Mouse (Mus musculus) midbrain, embryonic 11.5 days (tissue): ENCODE data around the gene Gm20696. TPM values are rescaled to one million over a fixed set of nuclear protein-coding genes. Genes with fewer than 3 reads are reported as not detected.

Experiments used
- ATAC-seq: fragments of 200-750 bp; cut with Nextera tagmentation; 2 replicates; pipeline ENCODE4 v1.8.0; 2017; ENCODE audit warnings: moderate TSS enrichment, moderate library complexity; ENCODE audit not compliant: low FRiP score
- DNase-seq: peaks from one replicate; pipeline ENCODE4 v3.0.0; 2015; ENCODE audit warnings: low spot score; ENCODE audit errors: missing footprints
- H3K27ac ChIP-seq: fragments of 300-500 bp; sonication (generic); 2 replicates; pipeline ENCODE4 v1.5.1; 2014; ENCODE audit warnings: low read depth, low read length
- H3K27me3 ChIP-seq: fragments of 300-500 bp; sonication (generic); 2 replicates; pipeline ENCODE4 v1.6.1; 2014; ENCODE audit warnings: mild to moderate bottlenecking, low read length, moderate library complexity, mixed read lengths; ENCODE audit not compliant: control insufficient read depth, insufficient read depth
- H3K36me3 ChIP-seq: fragments of 300-500 bp; sonication (generic); 2 replicates; pipeline ENCODE4 v1.6.1; 2014; ENCODE audit warnings: mild to moderate bottlenecking, low read length, moderate library complexity, mixed read lengths; ENCODE audit not compliant: control insufficient read depth, insufficient read depth
- H3K4me1 ChIP-seq: fragments of 300-500 bp; sonication (generic); 2 replicates; pipeline ENCODE4 v1.6.1; 2014; ENCODE audit warnings: low read length; ENCODE audit not compliant: control insufficient read depth, insufficient read depth
- H3K4me2 ChIP-seq: fragments of 300-500 bp; sonication (generic); 2 replicates; pipeline ENCODE4 v1.6.1; 2014; ENCODE audit warnings: mild to moderate bottlenecking, moderate library complexity
- H3K4me3 ChIP-seq: fragments of 300-500 bp; sonication (generic); 2 replicates; pipeline ENCODE4 v1.5.1; 2014; ENCODE audit warnings: low read depth, low read length
- H3K9ac ChIP-seq: fragments of 300-500 bp; sonication (generic); 2 replicates; pipeline ENCODE4 v1.6.1; 2014; ENCODE audit warnings: low read length
- H3K9me3 ChIP-seq: fragments of 300-500 bp; sonication (generic); 2 replicates; pipeline ENCODE4 v1.6.1; 2016; ENCODE audit warnings: low read length; ENCODE audit not compliant: control insufficient read depth
- WGBS: fragments of 180-500 bp; shearing (Covaris S2); extraction: QIAGEN DNeasy Blood & Tissue Kit; methylation state at CpG from one replicate; pipeline ENCODE4 v1.1.7; 2014; 5-methylcytosine and 5-hydroxymethylcytosine counted together
- polyA plus RNA-seq: library from polyadenylated mRNA; unstranded; fragments of >200 nt; fragmentation: Nextera tagmentation; extraction: Ambion mirVana; gene quantifications from 2 replicates; pipeline ENCODE4 v1.2.1, GENCODE M21; 2014

The Gm20696 gene
- polyA plus RNA-seq, 1 experiment from 2014 or later = 3.4 TPM

- H3K4me1 ChIP-seq = no peaks in the 10 kb centered on the region
- 93% methylated on average over 9 of the region's 9 CpGs for WGBS
- H3K9me3 ChIP-seq = no peaks in the 10 kb centered on the region
- H3K27ac ChIP-seq = no peak overlapping the region
- no peak overlapping the region for H3K9ac ChIP-seq
- no peak for ATAC-seq
- H3K4me3 ChIP-seq = no peak overlapping the region
- H3K36me3 ChIP-seq = peaks cover 3% of the 10 kb centered on the region
- no peak overlapping the region for H3K4me2 ChIP-seq
- DNase-seq = no peak
- H3K27me3 ChIP-seq = no peaks in the 10 kb centered on the region
Measured at GRCm38 (mm10) chr6:99433006-99433405, 233.6 kb downstream of the Gm20696 start.

- H3K27me3 ChIP-seq = no peaks in the 10 kb centered on the region
- ATAC-seq = no peak
- 75% methylated on average over 4 of the region's 4 CpGs for WGBS
Measured at GRCm38 (mm10) chr6:99431941-99432340, 234.7 kb downstream of the Gm20696 start.

GRCm38 (mm10) chr6:99430560-99430959 is 236.0 kb downstream of the Gm20696 start:
- Histone ChIP-seq H3K27ac (no peak overlapping the region), H3K4me2 (no peak overlapping the region), H3K4me3 (no peak overlapping the region), H3K27me3 (no peaks in the 10 kb centered on the region), H3K9me3 (no peaks in the 10 kb centered on the region), H3K4me1 (no peaks in the 10 kb centered on the region), H3K36me3 (peaks cover 3% of the 10 kb centered on the region), H3K9ac (no peak overlapping the region)
- ATAC-seq = no peak
- DNase-seq = no peak
- 89% methylated on average over 14 of the region's 14 CpGs for WGBS

More at GRCm38 (mm10) chr6:99431941-99432340, 234.7 kb downstream of the Gm20696 start:
- H3K4me3 ChIP-seq = no peak overlapping the region
- peaks cover 3% of the 10 kb centered on the region for H3K36me3 ChIP-seq
- no peak overlapping the region for H3K4me2 ChIP-seq
- DNase-seq = no peak
- H3K9ac ChIP-seq = no peak overlapping the region
- H3K27ac ChIP-seq = no peak overlapping the region
- no peaks in the 10 kb centered on the region for H3K4me1 ChIP-seq
- no peaks in the 10 kb centered on the region for H3K9me3 ChIP-seq

GRCm38 (mm10) chr6:99429378-99430131 is 237.0 kb downstream of the Gm20696 start:
- Histone ChIP-seq H3K4me1 (no peaks in the 10 kb centered on the region), H3K4me2 (no peak overlapping the region), H3K27ac (no peak overlapping the region), H3K9me3 (no peaks in the 10 kb centered on the region), H3K27me3 (no peaks in the 10 kb centered on the region), H3K4me3 (no peak overlapping the region), H3K36me3 (no peaks in the 10 kb centered on the region), H3K9ac (no peak overlapping the region)
- no peak for ATAC-seq
- WGBS = 80% methylated on average over 16 of the region's 16 CpGs
- no peak for DNase-seq

DNA sequence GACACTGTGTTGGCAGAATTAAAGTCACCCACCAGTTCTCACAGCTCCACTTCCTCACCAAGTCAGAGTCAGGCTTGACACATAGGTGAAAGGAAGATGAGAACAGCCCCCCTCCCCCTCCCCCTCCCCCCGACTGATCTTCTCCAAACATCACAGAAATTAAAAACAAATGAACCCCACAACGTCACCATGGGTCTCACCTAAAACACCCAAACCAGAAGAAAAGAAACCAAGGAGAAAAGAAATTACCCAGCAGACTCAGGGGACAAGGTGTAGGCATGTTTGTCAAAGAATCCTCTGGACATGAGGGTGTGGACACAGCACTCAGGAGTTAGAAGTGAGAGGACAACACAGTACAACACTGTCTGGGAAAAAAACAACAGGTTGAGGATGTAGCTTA is 237.6 kb downstream of the Gm20696 start:
- Histone ChIP-seq H3K4me2 (no peak overlapping the region), H3K9me3 (no peaks in the 10 kb centered on the region), H3K9ac (no peak overlapping the region), H3K27me3 (no peaks in the 10 kb centered on the region), H3K27ac (no peak overlapping the region), H3K4me1 (no peaks in the 10 kb centered on the region), H3K36me3 (no peaks in the 10 kb centered on the region), H3K4me3 (no peak overlapping the region)
- DNase-seq (no peak), ATAC-seq (no peak)
- 81% methylated on average over 2 of the region's 2 CpGs for WGBS

GRCm38 (mm10) chr6:99427301-99427700 is 239.3 kb downstream of the Gm20696 start:
- Histone ChIP-seq H3K4me3 (no peak overlapping the region), H3K9me3 (no peaks in the 10 kb centered on the region), H3K27me3 (no peaks in the 10 kb centered on the region), H3K36me3 (no peaks in the 10 kb centered on the region), H3K4me2 (no peak overlapping the region), H3K4me1 (no peaks in the 10 kb centered on the region), H3K27ac (no peak overlapping the region), H3K9ac (no peak overlapping the region)
- DNase-seq (no peak), ATAC-seq (no peak)
- WGBS = 82% methylated on average over 4 of the region's 4 CpGs

DNA sequence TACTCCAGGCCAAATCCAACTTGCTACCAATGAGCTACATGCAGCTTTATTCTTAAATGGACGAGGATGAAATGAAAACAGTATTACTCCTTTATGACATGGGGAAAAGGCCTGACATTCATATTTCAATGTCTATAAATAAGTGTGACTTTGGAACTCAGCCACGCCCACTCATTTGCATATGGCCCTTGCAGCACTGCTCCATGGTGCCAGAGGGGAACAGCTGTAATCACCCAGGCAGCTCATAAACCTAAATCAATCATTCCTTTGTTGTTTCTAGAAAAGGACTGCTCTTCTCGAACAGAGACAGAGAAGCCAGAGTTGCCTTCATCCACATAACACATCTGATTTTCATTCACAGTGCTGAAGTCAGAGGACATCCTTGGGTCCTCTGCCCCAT is 241.6 kb downstream of the Gm20696 start:
- no peaks in the 10 kb centered on the region for H3K4me1 ChIP-seq
- DNase-seq (no peak), ATAC-seq (no peak)
- H3K27ac ChIP-seq = no peak overlapping the region
- no peak overlapping the region for H3K4me2 ChIP-seq
- H3K27me3 ChIP-seq = no peaks in the 10 kb centered on the region
- WGBS = 68% methylated on average over 3 of the region's 3 CpGs
- no peak overlapping the region for H3K9ac ChIP-seq
- no peak overlapping the region for H3K4me3 ChIP-seq
- no peaks in the 10 kb centered on the region for H3K9me3 ChIP-seq
- no peaks in the 10 kb centered on the region for H3K36me3 ChIP-seq

GRCm38 (mm10) chr6:99420666-99421065 is 245.9 kb downstream of the Gm20696 start:
- no peak for ATAC-seq
- DNase-seq = no peak
- no peaks in the 10 kb centered on the region for H3K4me1 ChIP-seq
- no peaks in the 10 kb centered on the region for H3K27me3 ChIP-seq
- H3K36me3 ChIP-seq = no peaks in the 10 kb centered on the region; the same call in 1 of the 2 replicates
- H3K4me3 ChIP-seq = no peak overlapping the region
- no peak overlapping the region for H3K9ac ChIP-seq
- H3K4me2 ChIP-seq = no peak overlapping the region
- no peak overlapping the region for H3K27ac ChIP-seq
- WGBS = 92% methylated on average over 8 of the region's 8 CpGs
- H3K9me3 ChIP-seq = no peaks in the 10 kb centered on the region

GRCm38 (mm10) chr6:99412598-99412997 is 254.0 kb downstream of the Gm20696 start:
- DNase-seq (no peak), ATAC-seq (no peak)
- Histone ChIP-seq H3K4me1 (0 out of 2 replicates have a peak, but pooled peaks cover 3% of the 10 kb centered on the region), H3K27ac (no peak overlapping the region), H3K9ac (no peak overlapping the region), H3K9me3 (no peaks in the 10 kb centered on the region), H3K36me3 (no peaks in the 10 kb centered on the region), H3K4me3 (no peak overlapping the region), H3K27me3 (no peaks in the 10 kb centered on the region), H3K4me2 (no peak overlapping the region)
- 86% methylated on average over 6 of the region's 6 CpGs for WGBS
